In genomic region chr8:78797985-78798384, GRCm38 (mm10) we compare ENCODE assay signal across 13 mouse cellular contexts.
"Had no signal": no experiment of that assay in that cellular context is flagged by ENCODE, and none has a peak within 500 bp of the region (broad histone marks: within the 10 kb centered on the region; RNA-seq: fewer than 3 reads in every experiment).

No protein-coding gene starts in this region.

- H3K4me1 ChIP-seq: liver, embryonic 15.5 days had no signal

- ATAC-seq: lung, postnatal 0 days had no signal

- H3K27me3 ChIP-seq: liver, embryonic 15.5 days had no signal

- H3K9ac ChIP-seq: liver, embryonic 15.5 days had no signal

- H3K36me3 ChIP-seq: liver, embryonic 15.5 days had no signal

- H3K27ac ChIP-seq: kidney, postnatal 0 days; liver, embryonic 15.5 days had no signal

- H3K9me3 ChIP-seq: liver, embryonic 15.5 days had no signal

- DNase-seq: kidney, adult 9 months; kidney, postnatal 36 days; layer of hippocampus, adult 9-11 months; lung, adult 2 months; lung, postnatal 36 days; midbrain, embryonic 14.5 days; right cerebral cortex, adult 18-20 months; right cerebral cortex, postnatal 25 days; thymus, postnatal 4 days had no signal

- H3K4me3 ChIP-seq: liver, embryonic 15.5 days had no signal

- H3K4me2 ChIP-seq: liver, embryonic 11.5 days; liver, embryonic 15.5 days had no signal
